Mouse (Mus musculus) intestine, embryonic 16.5 days (tissue): ENCODE results near the gene Idh3a. TPM values are rescaled to one million over a fixed set of nuclear protein-coding genes. Genes with fewer than 3 reads are reported as not detected.

Experiments
- ATAC-seq: fragments of 200-750 bp; cut with Nextera tagmentation; 2 replicates; pipeline ENCODE4 v1.8.0; 2017; ENCODE audit warnings: moderate TSS enrichment, moderate library complexity
- H3K27ac ChIP-seq: fragments of 300-500 bp; sonication (generic); 2 replicates; pipeline ENCODE4 v1.5.1; 2014; ENCODE audit warnings: mild to moderate bottlenecking, low read length
- H3K27me3 ChIP-seq: fragments of 300-500 bp; sonication (generic); replicated peaks from 2 replicates; pipeline ENCODE4 v1.6.1; 2014; ENCODE audit warnings: low read length, control low read depth, mixed read lengths; ENCODE audit not compliant: control insufficient read depth, insufficient read depth
- H3K36me3 ChIP-seq: fragments of 300-500 bp; sonication (generic); 2 replicates; pipeline ENCODE4 v1.6.1; 2014; ENCODE audit warnings: low read length, control low read depth; ENCODE audit not compliant: control insufficient read depth, insufficient read depth
- H3K4me1 ChIP-seq: fragments of 300-500 bp; sonication (generic); 2 replicates; pipeline ENCODE4 v1.6.1; 2014; ENCODE audit warnings: low read length, control low read depth, mixed read lengths; ENCODE audit not compliant: control insufficient read depth, insufficient read depth
- H3K4me2 ChIP-seq: fragments of 300-500 bp; sonication (generic); 2 replicates; pipeline ENCODE4 v1.6.1; 2014; ENCODE audit warnings: low read depth, low read length, control low read depth
- H3K4me3 ChIP-seq: fragments of 300-500 bp; sonication (generic); 2 replicates; pipeline ENCODE4 v1.5.1; 2014; ENCODE audit warnings: mild to moderate bottlenecking, low read length
- H3K9ac ChIP-seq: fragments of 300-500 bp; sonication (generic); 2 replicates; pipeline ENCODE4 v1.6.1; 2014; ENCODE audit warnings: low read depth, low read length
- H3K9me3 ChIP-seq: fragments of 300-500 bp; sonication (generic); 2 replicates; pipeline ENCODE4 v1.6.1; 2016; ENCODE audit warnings: low read length, control low read depth; ENCODE audit not compliant: control insufficient read depth
- WGBS: fragments of 180-500 bp; shearing (Covaris S2); extraction: QIAGEN DNeasy Blood & Tissue Kit; methylation state at CpG from one replicate; pipeline ENCODE4 v1.1.7; 2014; 5-methylcytosine and 5-hydroxymethylcytosine counted together
- polyA plus RNA-seq: library from polyadenylated mRNA; unstranded; fragments of >200 nt; fragmentation: Nextera tagmentation; extraction: Ambion mirVana; gene quantifications from 2 replicates; pipeline ENCODE4 v1.2.1, GENCODE M21; 2015

The Idh3a gene
- polyA plus RNA-seq, 1 experiment from 2014 or later = 213 TPM

DNA sequence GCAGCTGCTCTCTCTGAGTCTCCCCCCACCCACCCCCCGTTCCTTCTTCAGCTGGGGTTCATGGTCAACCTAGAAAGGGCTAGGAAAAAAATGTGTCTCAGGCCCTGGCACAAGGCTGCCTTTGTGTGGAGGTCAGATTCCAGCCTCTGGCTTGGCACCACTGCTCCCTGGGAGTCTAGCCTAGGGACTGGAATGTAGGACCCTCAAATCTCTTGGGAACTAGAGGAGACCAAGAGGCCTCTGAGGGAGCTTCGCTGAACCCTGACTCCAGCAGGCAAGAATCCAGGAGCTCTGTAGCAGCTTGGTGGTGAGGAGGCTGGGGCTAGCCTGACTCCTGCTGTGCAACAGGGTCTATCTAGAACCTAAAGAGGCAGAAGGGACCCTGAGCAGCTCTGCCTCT is 53.1 kb downstream of the Idh3a start:
- no peak overlapping the region for H3K4me3 ChIP-seq
- 48% methylated on average over 2 of the region's 2 CpGs for WGBS
- H3K9me3 ChIP-seq = no peaks in the 10 kb centered on the region
- no peaks in the 10 kb centered on the region for H3K27me3 ChIP-seq
- no peaks in the 10 kb centered on the region for H3K4me1 ChIP-seq
- no peak overlapping the region for H3K27ac ChIP-seq
- H3K9ac ChIP-seq = no peak overlapping the region
- no peak overlapping the region for H3K4me2 ChIP-seq
- ATAC-seq = no peak
- H3K36me3 ChIP-seq = no peaks in the 10 kb centered on the region

DNA sequence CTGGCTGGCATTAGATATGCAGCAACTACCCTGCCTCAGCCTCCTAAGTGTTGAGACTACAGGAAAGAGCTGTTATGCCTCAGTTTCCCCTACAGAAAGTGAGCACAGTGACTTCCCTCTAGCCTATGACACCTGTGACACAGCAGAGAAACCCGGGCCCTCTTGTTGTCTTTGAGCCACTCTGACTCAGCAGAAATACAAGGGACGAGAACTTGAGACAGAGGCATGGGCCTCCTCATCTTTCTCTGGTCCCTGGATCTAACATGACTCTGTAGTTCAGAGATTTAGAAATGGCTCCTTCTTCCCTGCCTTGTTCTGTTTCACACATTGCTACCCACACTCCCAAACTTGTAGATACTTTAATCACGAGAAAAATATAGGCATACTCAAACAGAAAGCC is 55.4 kb downstream of the Idh3a start:
- no peak overlapping the region for H3K9ac ChIP-seq
- ATAC-seq = no peak
- no peaks in the 10 kb centered on the region for H3K9me3 ChIP-seq
- 66% methylated on average over 3 of the region's 3 CpGs for WGBS
- no peaks in the 10 kb centered on the region for H3K4me1 ChIP-seq
- no peaks in the 10 kb centered on the region for H3K27me3 ChIP-seq
- no peaks in the 10 kb centered on the region for H3K36me3 ChIP-seq
- no peak overlapping the region for H3K27ac ChIP-seq
- H3K4me2 ChIP-seq = no peak overlapping the region
- no peak overlapping the region for H3K4me3 ChIP-seq

DNA sequence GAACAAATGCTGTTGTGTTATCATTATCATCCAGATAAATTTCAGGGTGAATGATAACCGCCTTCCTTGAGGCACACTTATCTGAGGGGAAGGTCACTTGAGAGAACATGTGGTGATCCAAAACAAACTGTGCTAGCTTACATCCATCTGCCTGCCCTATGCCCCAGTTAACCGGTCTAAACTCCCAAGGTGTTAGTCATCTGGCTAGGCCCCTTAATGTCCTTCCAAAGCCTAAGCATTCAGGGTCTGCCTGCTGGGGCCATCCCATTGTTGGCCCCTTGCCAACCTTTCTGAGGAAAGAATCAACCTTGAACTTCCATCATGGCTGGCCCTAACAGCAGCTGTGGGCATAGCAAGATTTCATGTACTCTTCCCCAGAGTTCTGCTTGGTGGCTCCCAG is 56.0 kb downstream of the Idh3a start:
- WGBS = 62% methylated on average over 2 of the region's 2 CpGs

DNA sequence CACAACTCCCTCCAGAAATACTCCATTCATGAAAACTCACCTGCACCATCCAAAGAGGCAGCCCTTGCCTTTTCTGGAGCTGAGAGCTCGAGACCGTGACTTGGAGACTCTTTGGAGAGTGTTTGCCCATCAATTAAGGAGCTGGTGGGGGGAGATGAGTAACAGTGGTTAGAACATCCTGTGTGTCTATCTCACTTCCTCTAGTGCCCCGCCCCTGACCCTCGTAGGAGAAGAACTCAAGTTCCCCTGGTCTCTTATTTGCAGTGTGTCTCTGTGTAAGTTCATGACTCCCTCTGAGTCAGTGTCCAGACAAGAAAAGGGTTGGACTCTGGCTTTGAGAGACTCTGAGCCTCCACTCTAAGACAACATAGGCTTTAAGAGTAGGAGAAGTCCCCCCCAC is 56.4 kb downstream of the Idh3a start:
- no peaks in the 10 kb centered on the region for H3K27me3 ChIP-seq
- H3K27ac ChIP-seq = no peak overlapping the region
- H3K4me3 ChIP-seq = no peak overlapping the region
- no peak for ATAC-seq
- 68% methylated on average over 4 of the region's 4 CpGs for WGBS
- no peak overlapping the region for H3K9ac ChIP-seq
- H3K9me3 ChIP-seq = no peaks in the 10 kb centered on the region
- H3K36me3 ChIP-seq = no peaks in the 10 kb centered on the region
- no peak overlapping the region for H3K4me2 ChIP-seq
- H3K4me1 ChIP-seq = no peaks in the 10 kb centered on the region

More for the DNA sequence above, 56.0 kb downstream of the Idh3a start:
- Histone ChIP-seq H3K4me2 (no peak overlapping the region), H3K36me3 (no peaks in the 10 kb centered on the region), H3K4me3 (no peak overlapping the region), H3K9me3 (no peaks in the 10 kb centered on the region), H3K9ac (no peak overlapping the region), H3K4me1 (no peaks in the 10 kb centered on the region), H3K27me3 (no peaks in the 10 kb centered on the region), H3K27ac (no peak overlapping the region)
- no peak for ATAC-seq

DNA sequence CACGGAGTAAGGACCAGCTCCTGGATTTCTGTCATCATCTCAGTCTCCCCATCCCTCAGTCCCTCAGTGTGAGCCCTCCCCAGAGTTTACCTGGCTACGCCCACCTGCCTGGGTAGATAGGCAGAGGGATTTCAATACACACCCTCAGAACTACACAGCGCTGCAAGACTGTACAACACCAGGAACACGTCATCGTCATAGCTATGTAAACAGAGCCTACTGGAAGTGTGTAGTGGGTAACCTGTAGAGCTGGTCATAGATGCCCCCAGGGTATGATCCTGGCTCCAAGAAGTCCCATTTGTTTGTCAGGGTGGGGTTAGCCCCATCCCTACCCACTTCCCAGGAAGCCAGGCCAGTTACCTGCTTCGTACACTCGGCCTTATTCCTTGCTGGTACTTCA is 57.0 kb downstream of the Idh3a start:
- Histone ChIP-seq H3K9me3 (no peaks in the 10 kb centered on the region), H3K4me3 (no peak overlapping the region), H3K36me3 (no peaks in the 10 kb centered on the region), H3K4me1 (no peaks in the 10 kb centered on the region), H3K27ac (no peak overlapping the region), H3K4me2 (no peak overlapping the region), H3K9ac (no peak overlapping the region), H3K27me3 (no peaks in the 10 kb centered on the region)
- ATAC-seq = no peak
- 79% methylated on average over 7 of the region's 7 CpGs for WGBS

DNA sequence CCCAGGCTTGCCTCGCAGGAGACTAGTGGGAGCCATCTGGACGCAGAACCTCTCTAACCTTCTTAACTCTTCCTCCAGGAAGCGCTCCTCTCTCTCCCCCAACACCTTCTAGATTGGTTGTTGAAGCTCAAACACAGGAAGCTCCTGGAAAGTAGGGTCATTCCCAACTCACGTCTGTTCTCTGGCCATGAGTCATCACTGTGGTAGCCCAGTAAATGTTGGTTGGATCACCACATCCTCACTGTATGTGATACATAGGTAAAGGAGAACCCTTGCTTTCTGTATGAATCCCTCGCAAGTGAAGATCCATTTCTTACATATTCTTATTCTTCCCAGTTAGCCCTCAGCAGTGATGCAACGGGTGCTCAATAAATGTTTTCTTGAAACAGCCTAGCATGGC is 59.4 kb downstream of the Idh3a start:
- H3K4me1 ChIP-seq = no peaks in the 10 kb centered on the region
- no peak overlapping the region for H3K4me2 ChIP-seq
- no peaks in the 10 kb centered on the region for H3K36me3 ChIP-seq
- H3K4me3 ChIP-seq = no peak overlapping the region
- H3K9me3 ChIP-seq = no peaks in the 10 kb centered on the region
- no peak overlapping the region for H3K9ac ChIP-seq
- H3K27ac ChIP-seq = no peak overlapping the region
- WGBS = 84% methylated on average over 6 of the region's 6 CpGs
- H3K27me3 ChIP-seq = no peaks in the 10 kb centered on the region
- no peak for ATAC-seq

DNA sequence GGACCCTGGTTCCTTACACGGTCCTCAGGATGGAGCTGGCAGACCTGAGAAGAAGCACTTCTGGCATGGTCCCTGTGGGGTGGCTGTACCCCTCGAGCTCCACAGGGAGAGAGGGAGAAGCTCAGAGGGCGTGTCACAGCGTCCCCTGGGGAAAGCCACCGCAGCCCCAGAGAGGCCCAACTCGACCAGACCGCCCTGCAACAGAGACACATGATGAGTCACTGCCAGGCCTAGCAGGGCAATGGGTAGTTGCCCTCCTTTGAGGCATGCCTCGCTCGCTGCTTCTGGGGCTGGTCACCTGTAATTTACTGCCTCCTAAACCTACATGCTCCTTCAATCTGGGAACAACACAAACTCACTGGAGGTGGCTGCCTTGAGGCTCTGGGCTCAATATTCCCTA is 60.1 kb downstream of the Idh3a start:
- WGBS = 65% methylated on average over 9 of the region's 9 CpGs
- H3K4me1 ChIP-seq = no peaks in the 10 kb centered on the region
- H3K27ac ChIP-seq = no peak overlapping the region
- no peak for ATAC-seq
- H3K9ac ChIP-seq = no peak overlapping the region
- H3K4me2 ChIP-seq = no peak overlapping the region
- no peaks in the 10 kb centered on the region for H3K9me3 ChIP-seq
- no peaks in the 10 kb centered on the region for H3K27me3 ChIP-seq
- H3K4me3 ChIP-seq = no peak overlapping the region
- H3K36me3 ChIP-seq = no peaks in the 10 kb centered on the region

DNA sequence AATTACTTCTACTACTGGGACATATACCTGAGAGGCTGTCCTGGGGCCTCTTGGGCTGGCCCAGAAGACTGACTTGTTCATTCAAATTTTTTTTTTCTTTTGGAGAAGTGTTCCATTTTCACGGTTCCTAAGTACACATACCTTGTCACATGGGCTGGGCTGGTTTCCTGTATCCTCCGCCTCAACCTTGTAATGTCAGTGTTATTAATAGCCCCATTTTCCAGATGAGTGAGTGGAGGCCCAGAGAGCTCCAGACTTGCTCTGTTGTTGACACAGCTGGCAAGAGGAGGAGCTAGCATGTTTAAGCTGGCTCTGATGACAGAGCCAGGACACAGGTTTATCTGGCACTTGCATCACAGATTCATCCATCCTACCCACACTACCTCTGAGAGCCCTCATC is 61.3 kb downstream of the Idh3a start:
- no peaks in the 10 kb centered on the region for H3K36me3 ChIP-seq
- no peak overlapping the region for H3K9ac ChIP-seq
- H3K4me1 ChIP-seq = no peaks in the 10 kb centered on the region
- 55% methylated on average over 2 of the region's 2 CpGs for WGBS
- no peak overlapping the region for H3K4me3 ChIP-seq
- ATAC-seq = no peak
- H3K9me3 ChIP-seq = no peaks in the 10 kb centered on the region
- no peak overlapping the region for H3K4me2 ChIP-seq
- no peak overlapping the region for H3K27ac ChIP-seq
- no peaks in the 10 kb centered on the region for H3K27me3 ChIP-seq

DNA sequence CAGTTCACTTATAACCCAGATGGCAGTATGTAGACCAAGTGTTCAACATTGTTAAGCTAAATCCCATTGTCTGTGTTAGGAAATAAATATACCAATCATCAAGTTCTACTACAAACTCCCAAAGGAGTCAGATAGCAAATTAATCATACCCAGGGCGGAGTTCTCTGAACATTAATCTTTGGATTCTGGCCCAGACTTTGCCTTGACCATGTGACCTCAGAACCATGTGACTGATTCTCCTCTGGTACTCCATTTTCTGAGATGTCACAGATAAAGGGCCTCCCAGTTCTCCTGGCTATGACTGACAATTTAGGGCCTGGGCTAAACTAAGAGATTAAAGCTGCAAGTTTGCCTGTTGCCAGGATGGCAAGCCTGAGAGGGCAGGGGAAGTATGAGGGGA is 63.2 kb downstream of the Idh3a start:
- H3K27ac ChIP-seq = no peak overlapping the region
- WGBS = 84% methylated on average over 1 of the region's 1 CpGs
- no peaks in the 10 kb centered on the region for H3K36me3 ChIP-seq
- H3K4me3 ChIP-seq = no peak overlapping the region
- no peak overlapping the region for H3K4me2 ChIP-seq
- no peaks in the 10 kb centered on the region for H3K27me3 ChIP-seq
- no peak overlapping the region for H3K9ac ChIP-seq
- H3K4me1 ChIP-seq = no peaks in the 10 kb centered on the region
- ATAC-seq = no peak
- H3K9me3 ChIP-seq = no peaks in the 10 kb centered on the region

DNA sequence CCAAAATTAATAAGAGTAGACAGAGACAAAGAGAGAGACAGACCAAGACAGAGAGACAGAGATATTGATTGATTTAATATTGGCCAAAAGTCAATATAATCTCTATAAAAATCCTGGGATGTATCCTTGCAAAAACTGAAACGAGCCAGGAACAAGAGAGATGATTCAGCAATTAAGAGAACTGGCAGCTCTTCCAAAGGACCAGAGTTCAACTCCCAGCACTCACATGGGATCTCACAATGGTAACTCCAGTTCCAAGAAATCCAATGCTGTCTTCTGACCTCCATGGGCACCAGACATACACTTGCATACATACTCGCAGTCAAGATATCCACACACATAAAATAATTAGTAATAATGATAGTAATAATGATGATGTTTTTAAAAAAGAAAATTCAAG is 66.6 kb downstream of the Idh3a start:
- H3K4me3 ChIP-seq = no peak overlapping the region
- H3K27me3 ChIP-seq = no peaks in the 10 kb centered on the region
- no peak for ATAC-seq
- H3K27ac ChIP-seq = no peak overlapping the region
- H3K9ac ChIP-seq = no peak overlapping the region
- H3K4me2 ChIP-seq = no peak overlapping the region
- no peaks in the 10 kb centered on the region for H3K9me3 ChIP-seq
- no peaks in the 10 kb centered on the region for H3K4me1 ChIP-seq
- 82% methylated on average over 2 of the region's 2 CpGs for WGBS
- no peaks in the 10 kb centered on the region for H3K36me3 ChIP-seq
